Mouse (Mus musculus) liver, embryonic 15.5 days (tissue): Measurements from ENCODE around the gene Itgb5. TPM values are rescaled to one million over a fixed set of nuclear protein-coding genes. Genes with fewer than 3 reads are reported as not detected.

Source experiments
- ATAC-seq: fragments of 200-750 bp; cut with Nextera tagmentation; 2 replicates; pipeline ENCODE4 v1.8.0; 2017; ENCODE audit warnings: moderate number of reproducible peaks, mild to moderate bottlenecking, moderate library complexity; ENCODE audit not compliant: insufficient read depth
- H3K27ac ChIP-seq: fragments of 300-500 bp; sonication (generic); replicated peaks from 2 replicates; pipeline ENCODE4 v1.5.1; 2015; ENCODE audit warnings: mild to moderate bottlenecking, inconsistent platforms
- H3K27me3 ChIP-seq: fragments of 300-500 bp; sonication (generic); 2 replicates; pipeline ENCODE4 v1.6.1; 2015; ENCODE audit warnings: mild to moderate bottlenecking, inconsistent platforms
- H3K36me3 ChIP-seq: fragments of 300-500 bp; sonication (generic); replicated peaks from 2 replicates; pipeline ENCODE4 v1.6.1; 2015; ENCODE audit warnings: moderate library complexity, mild to moderate bottlenecking, inconsistent platforms
- H3K4me1 ChIP-seq: fragments of 300-500 bp; sonication (generic); replicated peaks from 2 replicates; pipeline ENCODE4 v1.6.1; 2015; ENCODE audit warnings: inconsistent platforms
- H3K4me2 ChIP-seq: fragments of 300-500 bp; sonication (generic); 2 replicates; pipeline ENCODE4 v1.6.1; 2015; ENCODE audit warnings: moderate library complexity, mild to moderate bottlenecking, inconsistent platforms
- H3K4me3 ChIP-seq: fragments of 300-500 bp; sonication (generic); replicated peaks from 2 replicates; pipeline ENCODE4 v1.5.1; 2015; ENCODE audit warnings: mild to moderate bottlenecking, inconsistent platforms
- H3K9ac ChIP-seq: fragments of 300-500 bp; sonication (generic); 2 replicates; pipeline ENCODE4 v1.6.1; 2015; ENCODE audit warnings: moderate library complexity, mild to moderate bottlenecking, inconsistent platforms
- H3K9me3 ChIP-seq: fragments of 300-500 bp; sonication (generic); replicated peaks from 2 replicates; pipeline ENCODE4 v1.6.1; 2016; ENCODE audit warnings: inconsistent platforms
- WGBS: fragments of 180-500 bp; shearing (Covaris S2); methylation state at CpG from one replicate; pipeline ENCODE4 v1.1.7; 2015; ENCODE audit warnings: mixed read lengths; ENCODE audit not compliant: insufficient replicate concordance; 5-methylcytosine and 5-hydroxymethylcytosine counted together
- polyA plus RNA-seq: library from polyadenylated mRNA; unstranded; fragments of >200 nt; fragmentation: Nextera tagmentation; extraction: Ambion mirVana; gene quantifications from 2 replicates; pipeline ENCODE4 v1.2.1, GENCODE M21; 2015

Gene Itgb5
- polyA plus RNA-seq, 1 experiment from 2014 or later, result 16.2 TPM

GRCm38 (mm10) chr16:33891561-33892281 lies 62.3 kb downstream of the Itgb5 start:
- Histone ChIP-seq H3K9me3 (no peaks in the 10 kb centered on the region), H3K36me3 (no peaks in the 10 kb centered on the region), H3K9ac (no peak overlapping the region), H3K27me3 (no peaks in the 10 kb centered on the region), H3K4me1 (peaks cover 46% of the 10 kb centered on the region), H3K4me3 (no peak overlapping the region), H3K27ac (peak overlapping the region; percentile 38; the same call in 1 of the 2 replicates), H3K4me2 (peak overlapping the region; percentile 19; the same call in 1 of the 2 replicates)
- 28% methylated on average over 14 of the region's 14 CpGs for WGBS
- ATAC-seq, result peak; percentile 19; the same call in 1 of the 2 replicates

GRCm38 (mm10) chr16:33892539-33892938 lies 63.1 kb downstream of the Itgb5 start:
- H3K4me2 ChIP-seq, result no peak overlapping the region
- 0 out of 2 replicates have a peak overlapping the region, but pooled peaks have one; percentile 38 for H3K27ac ChIP-seq
- no peaks in the 10 kb centered on the region for H3K36me3 ChIP-seq
- 55% methylated on average over 6 of the region's 6 CpGs for WGBS
- no peak overlapping the region for H3K4me3 ChIP-seq
- H3K4me1 ChIP-seq, result peaks cover 40% of the 10 kb centered on the region
- no peak overlapping the region for H3K9ac ChIP-seq
- no peaks in the 10 kb centered on the region for H3K9me3 ChIP-seq
- ATAC-seq, result no peak
- no peaks in the 10 kb centered on the region for H3K27me3 ChIP-seq

GRCm38 (mm10) chr16:33893796-33894195 lies 64.3 kb downstream of the Itgb5 start:
- no peak for ATAC-seq
- Histone ChIP-seq H3K4me2 (no peak overlapping the region), H3K4me1 (peaks cover 40% of the 10 kb centered on the region), H3K36me3 (no peaks in the 10 kb centered on the region), H3K9me3 (no peaks in the 10 kb centered on the region), H3K4me3 (no peak overlapping the region), H3K27ac (no peak overlapping the region), H3K27me3 (no peaks in the 10 kb centered on the region), H3K9ac (no peak overlapping the region)
- 50% methylated on average over 4 of the region's 4 CpGs for WGBS

- H3K9me3 ChIP-seq, result no peaks in the 10 kb centered on the region
- WGBS, result 6% methylated on average over 1 of the region's 1 CpGs
- H3K27me3 ChIP-seq, result no peaks in the 10 kb centered on the region
- H3K4me3 ChIP-seq, result no peak overlapping the region
- peaks cover 40% of the 10 kb centered on the region for H3K4me1 ChIP-seq
- H3K27ac ChIP-seq, result 0 out of 2 replicates have a peak overlapping the region, but pooled peaks have one; percentile 11
- H3K36me3 ChIP-seq, result no peaks in the 10 kb centered on the region
- no peak overlapping the region for H3K9ac ChIP-seq
- no peak overlapping the region for H3K4me2 ChIP-seq
- ATAC-seq, result no peak
These were observed 65.0 kb downstream of the Itgb5 start for GRCm38 (mm10) chr16:33894449-33894848.

GRCm38 (mm10) chr16:33895690-33896089 lies 66.2 kb downstream of the Itgb5 start:
- H3K4me1 ChIP-seq, result peaks cover 37% of the 10 kb centered on the region
- H3K9me3 ChIP-seq, result no peaks in the 10 kb centered on the region
- no peak overlapping the region for H3K27ac ChIP-seq
- no peak overlapping the region for H3K4me2 ChIP-seq
- no peaks in the 10 kb centered on the region for H3K36me3 ChIP-seq
- 52% methylated on average over 7 of the region's 7 CpGs for WGBS
- no peaks in the 10 kb centered on the region for H3K27me3 ChIP-seq
- ATAC-seq, result no peak
- H3K4me3 ChIP-seq, result no peak overlapping the region
- H3K9ac ChIP-seq, result no peak overlapping the region

- Histone ChIP-seq H3K9me3 (no peaks in the 10 kb centered on the region), H3K27ac (no peak overlapping the region), H3K4me1 (peaks cover 27% of the 10 kb centered on the region), H3K4me3 (no peak overlapping the region), H3K9ac (no peak overlapping the region), H3K4me2 (no peak overlapping the region), H3K27me3 (no peaks in the 10 kb centered on the region), H3K36me3 (no peaks in the 10 kb centered on the region)
- WGBS, result 70% methylated on average over 7 of the region's 7 CpGs
- ATAC-seq, result no peak
These were observed 67.3 kb downstream of the Itgb5 start for GRCm38 (mm10) chr16:33896801-33897200.

- H3K4me2 ChIP-seq, result no peak overlapping the region
- WGBS, result 69% methylated on average over 11 of the region's 11 CpGs
- 0 out of 2 replicates have a peak, but pooled peaks cover 2% of the 10 kb centered on the region for H3K36me3 ChIP-seq
These were observed 74.4 kb downstream of the Itgb5 start for GRCm38 (mm10) chr16:33903664-33904441.

GRCm38 (mm10) chr16:33904553-33904952 lies 75.1 kb downstream of the Itgb5 start:
- Histone ChIP-seq H3K4me2 (no peak overlapping the region), H3K9me3 (no peaks in the 10 kb centered on the region), H3K27ac (no peak overlapping the region), H3K4me3 (no peak overlapping the region), H3K27me3 (no peaks in the 10 kb centered on the region), H3K4me1 (no peaks in the 10 kb centered on the region), H3K9ac (no peak overlapping the region), H3K36me3 (0 out of 2 replicates have a peak, but pooled peaks cover 2% of the 10 kb centered on the region)
- no peak for ATAC-seq
- WGBS, result 57% methylated on average over 5 of the region's 5 CpGs

More at GRCm38 (mm10) chr16:33903664-33904441, 74.4 kb downstream of the Itgb5 start:
- H3K27me3 ChIP-seq, result no peaks in the 10 kb centered on the region
- no peak for ATAC-seq
- H3K4me3 ChIP-seq, result no peak overlapping the region
- H3K27ac ChIP-seq, result no peak overlapping the region
- no peaks in the 10 kb centered on the region for H3K9me3 ChIP-seq
- H3K9ac ChIP-seq, result no peak overlapping the region
- H3K4me1 ChIP-seq, result no peaks in the 10 kb centered on the region

GRCm38 (mm10) chr16:33908239-33908638 lies 78.8 kb downstream of the Itgb5 start:
- H3K27me3 ChIP-seq, result no peaks in the 10 kb centered on the region
- H3K9me3 ChIP-seq, result no peaks in the 10 kb centered on the region
- 0 out of 2 replicates have a peak, but pooled peaks cover 2% of the 10 kb centered on the region for H3K36me3 ChIP-seq
- H3K4me2 ChIP-seq, result no peak overlapping the region
- H3K9ac ChIP-seq, result no peak overlapping the region
- WGBS, result 65% methylated on average over 4 of the region's 4 CpGs
- H3K27ac ChIP-seq, result no peak overlapping the region
- H3K4me1 ChIP-seq, result no peaks in the 10 kb centered on the region
- ATAC-seq, result no peak
- no peak overlapping the region for H3K4me3 ChIP-seq

- H3K9ac ChIP-seq, result no peak overlapping the region
These were observed 85.5 kb downstream of the Itgb5 start for GRCm38 (mm10) chr16:33914997-33915396.

More at GRCm38 (mm10) chr16:33914997-33915396, 85.5 kb downstream of the Itgb5 start:
- Histone ChIP-seq H3K27ac (no peak overlapping the region), H3K9me3 (no peaks in the 10 kb centered on the region), H3K4me2 (no peak overlapping the region), H3K4me1 (peaks cover 27% of the 10 kb centered on the region), H3K36me3 (peaks cover 1% of the 10 kb centered on the region; the same call in 1 of the 2 replicates), H3K27me3 (no peaks in the 10 kb centered on the region), H3K4me3 (no peak overlapping the region)
- WGBS, result 35% methylated on average over 4 of the region's 4 CpGs
- ATAC-seq, result no peak
